Mouse (Mus musculus) forebrain, embryonic 16.5 days (tissue): ENCODE results near the gene Kcnab1. TPM values are rescaled to one million over a fixed set of nuclear protein-coding genes. Genes with fewer than 3 reads are reported as not detected.

Source experiments
- ATAC-seq: fragments of 200-750 bp; cut with Nextera tagmentation; 2 replicates; pipeline ENCODE4 v1.8.0; 2017; ENCODE audit warnings: mild to moderate bottlenecking, moderate library complexity
- H3K27ac ChIP-seq: fragments of 300-500 bp; sonication (generic); 2 replicates; pipeline ENCODE4 v1.5.1; 2014; ENCODE audit warnings: low read length, control low read depth
- H3K27me3 ChIP-seq: fragments of 300-500 bp; sonication (generic); replicated peaks from 2 replicates; pipeline ENCODE4 v1.6.1; 2014; ENCODE audit warnings: low read length; ENCODE audit not compliant: control insufficient read depth, insufficient read depth
- H3K36me3 ChIP-seq: fragments of 300-500 bp; sonication (generic); 2 replicates; pipeline ENCODE4 v1.6.1; 2014; ENCODE audit not compliant: control insufficient read depth, insufficient read depth
- H3K4me1 ChIP-seq: fragments of 300-500 bp; sonication (generic); replicated peaks from 2 replicates; pipeline ENCODE4 v1.6.1; 2014; ENCODE audit warnings: low read length; ENCODE audit not compliant: control insufficient read depth, insufficient read depth
- H3K4me2 ChIP-seq: fragments of 300-500 bp; sonication (generic); 2 replicates; pipeline ENCODE4 v1.6.1; 2014; ENCODE audit warnings: mild to moderate bottlenecking, low read length, control low read depth
- H3K4me3 ChIP-seq: fragments of 300-500 bp; sonication (generic); replicated peaks from 2 replicates; pipeline ENCODE4 v1.5.1; 2014; ENCODE audit warnings: mild to moderate bottlenecking, low read length, control low read depth
- H3K9ac ChIP-seq: fragments of 300-500 bp; sonication (generic); replicated peaks from 2 replicates; pipeline ENCODE4 v1.6.1; 2014; ENCODE audit warnings: low read depth, low read length, control low read depth
- H3K9me3 ChIP-seq: fragments of 300-500 bp; sonication (generic); 2 replicates; pipeline ENCODE4 v1.6.1; 2016; ENCODE audit warnings: low read length; ENCODE audit not compliant: control insufficient read depth
- WGBS: fragments of 180-500 bp; shearing (Covaris S2); extraction: QIAGEN DNeasy Blood & Tissue Kit; methylation state at CpG from one replicate; pipeline ENCODE4 v1.1.7; 2014; 5-methylcytosine and 5-hydroxymethylcytosine counted together
- polyA plus RNA-seq: library from polyadenylated mRNA; unstranded; fragments of >200 nt; fragmentation: Nextera tagmentation; extraction: Ambion mirVana; gene quantifications from 2 replicates; pipeline ENCODE4 v1.2.1, GENCODE M21; 2015

The Kcnab1 gene
- polyA plus RNA-seq, 1 experiment from 2014 or later: 8.9 TPM

DNA sequence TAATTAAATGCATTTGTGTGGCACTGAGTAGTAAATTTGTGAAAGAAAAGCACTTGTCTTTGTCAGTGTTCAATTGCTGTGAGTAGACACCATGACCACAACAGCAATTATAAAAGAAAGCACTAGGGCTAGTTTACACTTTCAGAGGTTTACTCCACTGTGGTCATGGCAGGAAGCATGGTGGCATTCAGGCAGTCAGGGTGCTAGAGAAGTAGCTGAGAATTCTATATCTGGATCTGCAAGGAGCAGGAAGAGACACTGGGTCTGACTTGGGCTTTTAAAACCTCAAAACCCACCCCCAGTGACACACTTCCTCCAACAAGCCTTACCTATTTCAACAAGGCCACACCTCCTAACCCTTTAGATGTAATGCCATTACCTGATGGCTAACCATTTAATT lies 307.4 kb downstream of the Kcnab1 start:
- Histone ChIP-seq H3K4me1 (no peaks in the 10 kb centered on the region), H3K9ac (no peak overlapping the region), H3K27me3 (no peaks in the 10 kb centered on the region), H3K4me2 (no peak overlapping the region), H3K27ac (no peak overlapping the region), H3K36me3 (no peaks in the 10 kb centered on the region), H3K9me3 (no peaks in the 10 kb centered on the region), H3K4me3 (no peak overlapping the region)
- ATAC-seq: no peak

DNA sequence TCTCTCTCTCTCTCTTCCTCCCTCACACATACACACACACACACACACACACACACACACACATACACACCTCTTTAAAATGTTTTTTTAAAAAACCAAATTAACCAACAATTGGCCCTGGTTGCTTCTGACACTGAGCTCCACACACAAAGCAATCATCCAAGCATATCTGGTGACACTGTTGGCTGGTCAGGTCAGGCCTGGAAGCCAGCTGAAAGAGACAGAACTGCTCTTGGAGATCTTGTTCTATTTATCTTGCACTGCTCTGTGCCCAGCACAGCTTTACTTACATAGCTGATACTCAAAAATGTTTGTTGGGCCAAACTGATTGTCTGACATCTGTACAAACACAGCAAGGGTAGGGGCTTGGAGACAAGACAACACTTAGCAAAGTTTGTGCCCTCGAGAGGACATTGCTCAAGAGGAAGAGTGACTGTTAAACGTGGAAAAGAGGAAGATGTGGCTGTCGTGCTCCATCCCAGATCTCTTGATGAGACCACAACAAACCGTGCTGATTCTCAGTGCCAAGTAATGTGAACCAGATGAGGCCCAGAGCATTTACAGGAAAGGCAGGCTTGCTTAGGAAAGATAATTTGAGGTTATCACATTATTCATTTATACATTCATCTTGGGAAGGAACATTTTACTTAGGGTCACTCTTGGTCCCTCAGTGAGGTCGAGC lies 308.9 kb downstream of the Kcnab1 start:
- Histone ChIP-seq H3K27ac (no peak overlapping the region), H3K9me3 (no peaks in the 10 kb centered on the region), H3K27me3 (no peaks in the 10 kb centered on the region), H3K4me2 (no peak overlapping the region), H3K36me3 (no peaks in the 10 kb centered on the region), H3K4me1 (no peaks in the 10 kb centered on the region), H3K9ac (no peak overlapping the region), H3K4me3 (no peak overlapping the region)
- WGBS: 86% methylated on average over 5 of the region's 5 CpGs
- ATAC-seq: no peak

DNA sequence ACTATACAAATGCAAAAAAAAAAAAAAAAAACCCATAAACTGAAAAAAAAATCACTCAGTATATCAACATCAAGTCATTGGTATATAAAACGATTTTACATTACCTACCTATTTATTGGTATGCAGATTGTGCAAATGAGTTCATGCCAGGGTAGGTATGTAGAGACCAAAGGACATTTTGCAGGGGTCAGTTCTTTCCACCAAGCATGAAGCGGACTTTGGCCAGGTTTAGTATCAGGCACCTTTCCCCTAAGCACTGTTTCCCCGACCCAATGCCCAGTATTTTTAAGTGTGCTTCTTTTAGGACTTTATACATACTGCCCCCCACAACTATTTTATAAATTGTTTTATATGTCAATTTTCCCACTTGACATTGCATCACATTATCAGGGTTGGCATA lies 310.5 kb downstream of the Kcnab1 start:
- WGBS: 86% methylated on average over 3 of the region's 3 CpGs
- Histone ChIP-seq H3K4me1 (no peaks in the 10 kb centered on the region), H3K9ac (no peak overlapping the region), H3K4me3 (no peak overlapping the region), H3K27ac (no peak overlapping the region), H3K9me3 (no peaks in the 10 kb centered on the region), H3K36me3 (no peaks in the 10 kb centered on the region), H3K4me2 (no peak overlapping the region), H3K27me3 (no peaks in the 10 kb centered on the region)
- ATAC-seq: no peak
